Mouse (Mus musculus) heart, embryonic 12.5 days (tissue): Measurements from ENCODE around the gene Zc3hav1l. TPM values are rescaled to one million over a fixed set of nuclear protein-coding genes. Genes with fewer than 3 reads are reported as not detected.

Source experiments
- ATAC-seq: fragments of 200-750 bp; cut with Nextera tagmentation; 2 replicates; pipeline ENCODE4 v1.8.0; 2017; ENCODE audit warnings: moderate TSS enrichment, moderate library complexity; ENCODE audit not compliant: insufficient number of reproducible peaks, low FRiP score
- H3K27ac ChIP-seq: fragments of 300-500 bp; sonication (generic); 2 replicates; pipeline ENCODE4 v1.5.1; 2016; ENCODE audit warnings: mild to moderate bottlenecking, moderate library complexity; ENCODE audit not compliant: poor library complexity, severe bottlenecking
- H3K27me3 ChIP-seq: fragments of 300-500 bp; sonication (generic); replicated peaks from 2 replicates; pipeline ENCODE4 v1.6.1; 2016; ENCODE audit warnings: mild to moderate bottlenecking, moderate library complexity
- H3K36me3 ChIP-seq: fragments of 300-500 bp; sonication (generic); 2 replicates; pipeline ENCODE4 v1.6.1; 2016; ENCODE audit warnings: mild to moderate bottlenecking, moderate library complexity
- H3K4me1 ChIP-seq: fragments of 300-500 bp; sonication (generic); replicated peaks from 2 replicates; pipeline ENCODE4 v1.6.1; 2016; ENCODE audit warnings: mild to moderate bottlenecking
- H3K4me2 ChIP-seq: fragments of 300-500 bp; sonication (generic); 2 replicates; pipeline ENCODE4 v1.6.1; 2016; ENCODE audit warnings: mild to moderate bottlenecking, moderate library complexity
- H3K4me3 ChIP-seq: fragments of 300-500 bp; sonication (generic); 2 replicates; pipeline ENCODE4 v1.5.1; 2016; ENCODE audit warnings: mild to moderate bottlenecking
- H3K9ac ChIP-seq: fragments of 300-500 bp; sonication (generic); 2 replicates; pipeline ENCODE4 v1.6.1; 2016; ENCODE audit warnings: mild to moderate bottlenecking, moderate library complexity
- H3K9me3 ChIP-seq: fragments of 300-500 bp; sonication (generic); replicated peaks from 2 replicates; pipeline ENCODE4 v1.6.1; 2016; ENCODE audit warnings: mild to moderate bottlenecking, moderate library complexity
- WGBS: fragments of 180-500 bp; shearing (Covaris S2); methylation state at CpG from one replicate; pipeline ENCODE4 v1.1.7; 2016; 5-methylcytosine and 5-hydroxymethylcytosine counted together
- polyA plus RNA-seq: library from polyadenylated mRNA; unstranded; fragments of >200 nt; fragmentation: Nextera tagmentation; extraction: Ambion mirVana; gene quantifications from 2 replicates; pipeline ENCODE4 v1.2.1, GENCODE M21; 2016

Zc3hav1l gene
- polyA plus RNA-seq, 1 experiment from 2014 or later, result 15.6 TPM

DNA sequence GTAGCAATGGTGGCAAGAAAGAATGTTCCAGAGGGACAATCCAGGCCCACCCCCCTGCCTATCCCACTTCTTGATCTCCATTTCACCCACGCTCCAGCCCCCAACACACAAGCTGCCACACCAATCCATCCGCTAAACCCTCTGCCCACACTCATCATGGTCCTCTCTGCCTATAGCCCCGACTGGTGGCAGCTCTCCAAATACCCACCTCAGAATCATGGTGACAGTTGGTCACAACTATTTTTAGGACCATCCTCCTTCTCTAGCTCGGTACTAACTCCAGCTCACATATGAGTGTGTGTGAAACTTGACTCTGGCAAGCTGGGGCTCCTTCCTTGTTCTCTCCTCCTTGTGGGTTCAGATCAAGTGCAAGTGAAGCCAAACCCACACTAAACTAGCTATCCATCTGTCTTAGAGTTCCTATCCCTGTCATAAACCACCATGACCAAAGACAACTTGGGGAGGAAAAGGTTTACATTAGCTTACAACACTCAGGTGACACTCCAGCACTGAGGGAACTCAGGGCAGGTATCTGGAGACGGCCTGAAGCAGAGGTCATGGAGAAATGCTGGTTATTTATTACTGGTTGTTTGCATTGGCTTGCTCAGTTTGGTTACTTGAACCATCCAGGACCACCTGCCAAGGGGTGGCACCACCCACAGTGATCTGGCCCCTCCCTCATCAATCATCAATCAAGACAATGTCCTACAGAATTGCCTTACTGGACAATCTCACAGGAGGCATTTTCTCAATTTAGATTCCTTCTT is 35.5 kb downstream of the Zc3hav1l start:
- Histone ChIP-seq H3K9ac (no peak overlapping the region), H3K4me1 (0 out of 2 replicates have a peak, but pooled peaks cover 5% of the 10 kb centered on the region), H3K27ac (no peak overlapping the region), H3K27me3 (no peaks in the 10 kb centered on the region), H3K4me2 (no peak overlapping the region), H3K36me3 (no peaks in the 10 kb centered on the region), H3K9me3 (no peaks in the 10 kb centered on the region), H3K4me3 (no peak overlapping the region)
- ATAC-seq, result no peak
- 61% methylated on average over 5 of the region's 5 CpGs for WGBS

- no peak overlapping the region for H3K4me3 ChIP-seq
- H3K27ac ChIP-seq, result no peak overlapping the region
- H3K4me2 ChIP-seq, result no peak overlapping the region
- no peaks in the 10 kb centered on the region for H3K27me3 ChIP-seq
- no peak for ATAC-seq
- no peaks in the 10 kb centered on the region for H3K9me3 ChIP-seq
- no peak overlapping the region for H3K9ac ChIP-seq
- WGBS, result 71% methylated on average over 4 of the region's 4 CpGs
- H3K4me1 ChIP-seq, result 0 out of 2 replicates have a peak, but pooled peaks cover 5% of the 10 kb centered on the region
- no peaks in the 10 kb centered on the region for H3K36me3 ChIP-seq
These were observed 37.2 kb downstream of the Zc3hav1l start for GRCm38 (mm10) chr6:38261877-38262276.

DNA sequence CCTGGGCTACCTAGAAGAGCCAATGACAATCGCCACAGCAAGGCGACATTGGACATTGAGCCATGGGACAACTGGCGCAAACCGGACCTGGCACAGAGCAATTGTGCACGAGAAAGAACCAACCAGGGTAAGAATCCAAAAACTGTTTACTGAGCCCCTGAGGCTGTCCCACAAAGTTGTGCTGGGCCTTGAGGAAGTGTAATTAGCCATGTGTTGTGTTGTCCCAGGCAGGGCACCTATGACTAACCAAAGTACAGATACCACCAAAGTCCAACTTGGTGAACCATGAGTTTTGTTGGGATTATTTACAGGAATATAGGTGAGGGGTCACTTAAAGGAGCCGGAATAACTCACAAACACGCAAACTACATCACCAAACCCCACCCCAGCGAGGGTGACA is 41.6 kb downstream of the Zc3hav1l start:
- Histone ChIP-seq H3K4me1 (peaks cover 8% of the 10 kb centered on the region), H3K9ac (no peak overlapping the region)
- 91% methylated on average over 8 of the region's 8 CpGs for WGBS

GRCm38 (mm10) chr6:38256793-38257192 is 42.3 kb downstream of the Zc3hav1l start:
- no peak for ATAC-seq
- Histone ChIP-seq H3K4me1 (peaks cover 14% of the 10 kb centered on the region), H3K27ac (no peak overlapping the region), H3K36me3 (no peaks in the 10 kb centered on the region), H3K4me3 (no peak overlapping the region), H3K9me3 (no peaks in the 10 kb centered on the region), H3K4me2 (no peak overlapping the region), H3K27me3 (no peaks in the 10 kb centered on the region), H3K9ac (no peak overlapping the region)
- WGBS, result 68% methylated on average over 4 of the region's 4 CpGs

More for the DNA sequence above, 41.6 kb downstream of the Zc3hav1l start:
- no peak overlapping the region for H3K4me3 ChIP-seq
- H3K4me2 ChIP-seq, result no peak overlapping the region
- no peaks in the 10 kb centered on the region for H3K36me3 ChIP-seq
- no peak for ATAC-seq
- H3K27me3 ChIP-seq, result no peaks in the 10 kb centered on the region
- no peaks in the 10 kb centered on the region for H3K9me3 ChIP-seq
- no peak overlapping the region for H3K27ac ChIP-seq

DNA sequence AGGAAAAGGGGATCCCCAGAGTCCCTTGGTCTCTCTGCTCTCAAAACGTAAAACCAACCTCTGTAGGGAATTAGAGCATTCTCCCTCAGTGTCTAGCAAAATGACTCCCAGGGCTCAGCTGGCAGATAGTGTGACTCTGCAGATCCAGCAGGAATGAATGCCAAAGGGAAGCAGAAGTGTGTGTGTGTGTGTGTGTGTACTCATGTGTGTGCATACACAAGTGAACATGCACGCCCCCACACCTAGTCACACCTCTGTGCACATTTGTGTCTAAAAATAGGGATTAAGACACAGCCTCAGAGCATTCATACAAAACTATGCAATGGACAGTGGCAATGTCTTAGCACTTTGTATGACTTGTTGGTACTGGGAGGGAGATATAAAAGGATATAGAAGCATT is 43.3 kb downstream of the Zc3hav1l start:
- no peaks in the 10 kb centered on the region for H3K36me3 ChIP-seq
- H3K27me3 ChIP-seq, result no peaks in the 10 kb centered on the region
- no peaks in the 10 kb centered on the region for H3K9me3 ChIP-seq
- ATAC-seq, result no peak
- no peak overlapping the region for H3K4me3 ChIP-seq
- H3K4me2 ChIP-seq, result no peak overlapping the region
- H3K4me1 ChIP-seq, result peaks cover 20% of the 10 kb centered on the region
- no peak overlapping the region for H3K9ac ChIP-seq
- 68% methylated on average over 2 of the region's 2 CpGs for WGBS
- no peak overlapping the region for H3K27ac ChIP-seq

DNA sequence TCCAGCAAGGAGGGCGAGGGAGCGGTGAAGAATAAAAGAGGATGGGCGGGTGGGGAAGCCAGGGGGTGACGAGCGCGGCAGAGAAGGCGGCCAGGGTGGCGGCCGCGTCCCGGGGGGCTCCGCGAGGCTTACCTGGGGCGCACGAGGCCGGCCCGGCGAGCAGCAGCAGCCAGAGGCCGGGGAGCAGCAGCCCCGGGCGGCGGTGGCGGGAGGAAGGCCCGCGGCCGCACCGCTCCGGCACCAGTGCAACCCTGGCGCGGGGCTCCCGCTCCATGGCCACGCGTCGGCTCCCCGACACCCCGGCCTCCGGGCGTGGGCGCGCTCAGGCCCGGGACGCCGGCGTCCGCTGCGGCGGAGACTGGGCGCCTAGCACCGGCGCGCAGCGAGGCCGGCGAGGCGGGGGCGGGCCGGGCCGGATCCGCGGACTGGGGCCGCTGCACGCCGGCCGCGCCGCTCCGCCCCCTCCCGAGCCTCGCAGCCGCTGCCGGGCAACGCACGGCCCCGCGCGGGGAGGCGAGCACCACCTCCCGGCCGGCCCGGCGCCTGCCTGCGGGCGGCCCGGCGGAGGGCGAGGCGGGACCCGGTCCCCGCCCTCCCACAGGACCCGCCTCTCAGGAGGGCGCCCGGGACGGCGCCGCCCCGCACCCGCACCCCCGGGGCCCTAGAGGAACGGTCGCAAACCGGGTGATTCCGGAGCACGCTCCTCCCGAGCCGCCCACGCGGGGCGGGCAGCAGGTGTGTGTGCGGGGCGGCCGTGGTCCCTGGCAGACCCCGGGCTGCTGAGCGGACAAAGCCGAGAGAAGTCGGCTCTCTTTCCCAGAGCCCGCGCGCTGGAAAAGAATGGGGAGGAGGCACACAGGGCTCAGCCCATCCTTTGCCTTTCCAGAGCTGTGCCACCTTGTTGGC is 45.1 kb downstream of the Zc3hav1l start, which contains the start of gene D630045J12Rik:
D630045J12Rik (minus strand) TSS at position 274 of the 906 bp plus-strand sequence.
- Histone ChIP-seq H3K27me3 (no peaks in the 10 kb centered on the region), H3K9ac (peak within 1 kb of the TSS; percentile 93), H3K36me3 (no peaks in the 10 kb centered on the region), H3K4me1 (peaks cover 20% of the 10 kb centered on the region), H3K4me2 (peak within 1 kb of the TSS; percentile 94), H3K9me3 (no peaks in the 10 kb centered on the region), H3K4me3 (peak within 1 kb of the TSS; percentile 86), H3K27ac (peak within 1 kb of the TSS; percentile 31)
- WGBS, result under 1% methylated on average over 103 of the region's 118 CpGs
- peak; percentile 95 for ATAC-seq

DNA sequence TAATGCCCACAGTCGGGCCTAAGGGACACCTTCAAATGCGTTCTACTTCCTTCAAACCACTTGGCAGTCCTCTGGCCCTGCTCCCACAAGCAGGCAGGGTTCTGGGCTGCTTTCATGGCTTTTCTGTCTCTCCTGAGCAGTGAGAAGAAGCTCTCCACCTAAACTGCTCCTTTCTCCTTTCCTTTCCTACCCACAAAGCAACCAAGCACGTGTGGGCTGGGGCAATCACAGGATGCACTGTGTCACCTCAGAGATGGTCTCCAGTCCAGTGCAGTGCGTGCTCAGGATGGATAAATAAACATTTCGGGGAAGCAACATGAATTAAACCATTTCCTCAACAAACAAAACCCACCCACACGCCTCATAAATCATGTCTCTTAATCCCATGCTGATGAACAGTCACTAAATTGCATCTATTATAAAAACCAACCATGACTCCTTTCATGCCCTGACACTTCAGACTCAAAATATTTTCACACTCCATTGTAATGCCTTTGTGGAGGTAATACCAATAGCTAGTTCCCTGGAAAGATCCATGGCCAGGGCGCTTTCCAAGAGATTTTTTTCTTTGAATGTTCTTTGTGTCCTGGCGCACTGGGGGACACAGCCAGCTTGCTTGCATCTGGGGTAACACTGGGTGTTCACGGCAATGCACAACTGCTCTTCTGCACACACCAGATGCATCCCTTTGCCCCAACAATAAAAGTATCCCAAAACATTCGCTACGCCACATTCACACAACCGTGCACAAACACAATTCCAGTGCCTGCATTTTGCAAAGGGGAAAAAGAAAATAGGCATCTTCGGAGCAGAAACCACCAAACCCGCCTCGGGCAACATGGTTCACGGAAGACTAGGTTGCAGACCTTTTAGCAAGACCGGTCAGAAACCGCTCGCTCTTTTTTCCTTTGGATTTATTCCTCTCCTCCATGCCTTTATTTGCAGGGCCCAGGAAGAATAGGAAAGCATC is 46.0 kb downstream of the Zc3hav1l start:
- no peak for ATAC-seq
- H3K4me1 ChIP-seq, result peaks cover 20% of the 10 kb centered on the region
- WGBS, result 19% methylated on average over 19 of the region's 19 CpGs
- H3K9me3 ChIP-seq, result no peaks in the 10 kb centered on the region
- H3K4me3 ChIP-seq, result peak overlapping the region; percentile 86
- H3K27me3 ChIP-seq, result no peaks in the 10 kb centered on the region
- no peaks in the 10 kb centered on the region for H3K36me3 ChIP-seq
- H3K9ac ChIP-seq, result peak overlapping the region; percentile 93
- peak overlapping the region; percentile 31 for H3K27ac ChIP-seq
- peak overlapping the region; percentile 94 for H3K4me2 ChIP-seq

- H3K9me3 ChIP-seq, result no peaks in the 10 kb centered on the region
- H3K27me3 ChIP-seq, result no peaks in the 10 kb centered on the region
- H3K4me3 ChIP-seq, result no peak overlapping the region
- H3K36me3 ChIP-seq, result no peaks in the 10 kb centered on the region
- WGBS, result 74% methylated on average over 10 of the region's 10 CpGs
- peak overlapping the region; percentile 94; the same call in 1 of the 2 replicates for H3K4me2 ChIP-seq
- H3K9ac ChIP-seq, result no peak overlapping the region
- no peak for ATAC-seq
- no peak overlapping the region for H3K27ac ChIP-seq
- peaks cover 20% of the 10 kb centered on the region for H3K4me1 ChIP-seq
These were observed 46.9 kb downstream of the Zc3hav1l start for GRCm38 (mm10) chr6:38252139-38252538.

DNA sequence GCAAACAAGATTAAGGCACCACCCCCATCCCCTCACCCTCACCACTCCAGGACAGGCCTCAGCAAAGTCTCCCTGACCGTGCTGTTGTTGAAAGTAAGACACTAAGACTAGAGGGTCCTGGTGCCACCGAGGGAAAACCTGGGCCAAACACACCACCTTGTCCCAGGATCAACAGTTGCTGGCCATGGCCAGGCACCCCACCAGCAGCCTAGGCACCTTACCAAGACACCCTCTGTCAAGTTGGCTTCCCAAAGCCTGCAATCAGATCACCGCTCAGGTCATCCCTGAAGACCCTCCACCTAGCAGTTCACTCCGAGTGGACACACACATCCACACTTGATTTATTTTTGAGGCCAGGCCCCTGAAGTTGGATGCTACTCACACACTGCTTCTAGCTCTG is 47.6 kb downstream of the Zc3hav1l start:
- 51% methylated on average over 4 of the region's 4 CpGs for WGBS
- ATAC-seq, result no peak
- Histone ChIP-seq H3K4me2 (no peak overlapping the region), H3K9me3 (no peaks in the 10 kb centered on the region), H3K4me3 (no peak overlapping the region), H3K27ac (no peak overlapping the region), H3K4me1 (peaks cover 20% of the 10 kb centered on the region), H3K27me3 (no peaks in the 10 kb centered on the region), H3K9ac (no peak overlapping the region), H3K36me3 (no peaks in the 10 kb centered on the region)

GRCm38 (mm10) chr6:38247362-38247761 is 51.7 kb downstream of the Zc3hav1l start:
- ATAC-seq, result no peak
- H3K4me2 ChIP-seq, result no peak overlapping the region
- H3K9me3 ChIP-seq, result no peaks in the 10 kb centered on the region
- H3K9ac ChIP-seq, result no peak overlapping the region
- no peaks in the 10 kb centered on the region for H3K36me3 ChIP-seq
- H3K27ac ChIP-seq, result no peak overlapping the region
- peaks cover 20% of the 10 kb centered on the region for H3K4me1 ChIP-seq
- no peaks in the 10 kb centered on the region for H3K27me3 ChIP-seq
- WGBS, result 80% methylated on average over 4 of the region's 4 CpGs
- H3K4me3 ChIP-seq, result no peak overlapping the region
